Mouse (Mus musculus) thymus, postnatal 36 days (tissue): ENCODE measurements around the gene Elk4.
A peak's percentile ranks its signal among the peaks of the same experiment; 100 is the strongest.

Source experiments
- DNase-seq, 2 experiments: peaks; one replicate each; pipeline ENCODE4 v3.0.0; 2022; ENCODE audit warnings: mixed read lengths in 2 of 2

The Elk4 gene

DNA sequence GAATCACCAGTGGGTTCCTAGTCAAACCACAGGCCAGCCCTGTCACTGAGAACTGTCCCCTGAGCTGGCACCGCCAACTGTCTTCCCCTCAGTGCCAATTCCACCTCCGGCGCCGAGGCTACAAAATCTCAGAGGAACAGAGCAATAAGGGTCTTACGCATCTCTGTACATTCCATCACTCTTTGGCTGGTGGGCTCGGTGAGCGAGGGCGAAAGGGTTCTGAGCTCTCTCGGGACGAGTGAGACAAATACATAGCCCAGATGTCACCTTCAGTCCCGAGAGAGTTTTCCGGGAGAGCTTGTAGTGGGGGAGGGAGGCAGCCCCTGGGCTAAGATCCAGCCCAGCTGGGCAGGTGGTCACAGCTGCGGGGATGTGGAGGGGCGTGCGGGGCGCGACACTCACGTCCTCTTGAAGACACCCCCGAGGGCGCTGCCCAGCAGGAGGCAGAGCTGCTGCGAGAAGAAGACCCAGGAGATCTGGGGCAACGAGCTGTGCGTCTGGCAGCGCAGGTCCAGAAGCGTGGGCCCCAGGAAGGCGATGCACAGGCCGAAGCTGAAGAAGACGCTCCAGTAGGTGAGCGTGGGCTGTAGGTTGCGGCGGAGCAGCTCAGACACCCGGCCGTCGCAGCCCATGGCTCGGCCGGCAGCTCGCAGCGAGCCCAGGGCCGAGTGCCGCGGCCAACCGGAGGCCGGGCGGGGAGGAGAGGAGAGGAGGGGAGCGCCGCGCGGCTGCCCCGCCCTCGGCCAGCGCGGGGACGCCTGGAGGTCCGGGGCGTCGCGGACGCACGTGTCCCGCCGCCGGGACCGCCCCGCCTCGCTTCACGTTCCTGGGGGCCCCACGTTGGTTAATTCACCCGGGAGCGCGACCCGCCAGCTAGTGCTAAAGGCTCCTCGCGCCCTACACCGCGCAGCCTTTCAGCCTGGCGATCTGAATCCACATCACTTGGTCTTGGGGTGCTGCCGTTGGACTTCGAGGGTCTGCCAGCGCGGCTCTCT, 60.2 kb downstream of the Elk4 start, which contains the start of gene Mfsd4a:
Mfsd4a (minus strand) TSS at position 802 of the 995 bp plus-strand sequence.
- DNase-seq, result peak; percentile 51 to 62

DNA sequence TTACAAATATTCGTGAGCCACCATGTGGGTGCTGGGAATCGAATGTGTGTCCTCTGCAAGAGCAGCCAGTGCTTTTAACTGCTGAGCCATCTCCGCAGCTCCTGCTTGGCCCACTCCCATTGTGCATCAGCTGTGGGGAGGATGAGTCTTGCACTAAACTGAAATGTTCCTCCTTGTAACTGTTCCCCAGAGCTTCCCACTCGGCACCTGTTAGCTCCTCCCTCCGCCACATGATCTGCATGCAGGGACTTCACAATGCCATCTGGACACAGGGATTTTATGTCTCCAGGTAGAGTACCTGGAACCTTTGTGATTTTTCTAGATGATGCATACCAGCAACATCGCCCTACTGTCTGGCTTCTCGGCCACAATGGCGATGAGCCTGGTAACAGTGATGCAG, 62.0 kb downstream of the Elk4 start:
- DNase-seq, result no peak

DNA sequence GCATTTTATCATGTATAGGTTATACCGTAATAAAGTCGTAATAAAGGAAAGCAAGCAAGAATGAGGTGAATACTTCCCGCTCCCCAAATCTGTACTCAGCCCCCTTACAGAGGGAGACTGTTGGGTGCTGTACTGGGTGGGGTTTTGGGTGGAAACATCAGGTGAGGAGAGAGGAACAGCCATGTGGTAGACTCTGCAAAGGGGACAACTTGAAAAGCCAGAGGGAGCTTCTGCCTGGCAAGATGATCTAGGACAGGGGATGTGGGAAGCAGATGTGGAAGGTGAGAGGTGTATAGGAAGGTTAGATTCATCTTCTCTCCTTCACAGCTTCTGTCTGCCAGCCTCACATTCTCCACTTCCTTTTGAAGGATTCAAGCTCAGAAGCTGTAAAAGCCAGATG, 63.3 kb downstream of the Elk4 start:
- DNase-seq, result no peak

DNA sequence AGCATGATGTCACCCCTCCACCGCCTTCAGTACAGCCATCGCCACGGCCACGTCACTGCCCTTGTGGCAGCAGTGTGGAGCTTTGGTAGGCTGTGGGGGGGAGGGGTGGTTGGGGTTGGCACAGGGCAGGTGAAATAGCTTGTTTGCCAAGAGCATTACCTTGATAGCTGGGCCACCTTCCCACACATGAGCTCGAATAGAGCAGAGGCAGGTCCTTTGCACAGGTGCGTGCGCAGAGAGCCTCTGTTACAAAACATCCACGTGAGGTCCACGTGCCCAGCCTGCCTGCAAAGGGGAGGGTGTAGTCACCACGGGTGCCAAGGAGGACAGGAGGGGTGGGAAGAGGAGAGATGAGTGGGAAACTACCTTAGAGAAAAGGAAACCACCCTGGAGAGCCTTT, 68.2 kb downstream of the Elk4 start:
- DNase-seq, result no peak

DNA sequence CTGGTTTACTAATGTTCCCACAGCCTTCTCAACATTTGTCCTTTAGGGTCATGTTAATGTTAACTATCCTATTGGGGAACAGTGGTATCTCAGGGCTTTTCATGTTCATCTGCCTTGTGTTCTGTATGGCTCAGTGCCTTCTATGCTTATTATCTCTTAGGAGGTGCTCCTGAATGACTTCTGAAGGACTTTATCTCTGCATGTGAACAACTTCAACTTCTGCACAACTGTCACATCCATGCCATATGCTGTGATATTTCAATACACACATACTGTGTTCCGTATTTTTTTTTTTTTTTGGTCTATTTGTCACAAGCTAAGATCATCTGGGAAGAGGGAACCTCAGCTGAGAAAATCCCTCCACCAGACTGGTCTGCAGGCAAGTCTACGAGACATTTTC, 71.0 kb downstream of the Elk4 start:
- no peak for DNase-seq
